Mouse (Mus musculus): Measurements from ENCODE around the gene Ahcyl1. TPM values are rescaled to one million over a fixed set of nuclear protein-coding genes. Genes with fewer than 3 reads are reported as not detected.

Gene Ahcyl1
- polyA plus RNA-seq (2015; fragmentation: Nextera tagmentation; extraction: Ambion mirVana), result 110 and 117 TPM in 2 replicates

DNA sequence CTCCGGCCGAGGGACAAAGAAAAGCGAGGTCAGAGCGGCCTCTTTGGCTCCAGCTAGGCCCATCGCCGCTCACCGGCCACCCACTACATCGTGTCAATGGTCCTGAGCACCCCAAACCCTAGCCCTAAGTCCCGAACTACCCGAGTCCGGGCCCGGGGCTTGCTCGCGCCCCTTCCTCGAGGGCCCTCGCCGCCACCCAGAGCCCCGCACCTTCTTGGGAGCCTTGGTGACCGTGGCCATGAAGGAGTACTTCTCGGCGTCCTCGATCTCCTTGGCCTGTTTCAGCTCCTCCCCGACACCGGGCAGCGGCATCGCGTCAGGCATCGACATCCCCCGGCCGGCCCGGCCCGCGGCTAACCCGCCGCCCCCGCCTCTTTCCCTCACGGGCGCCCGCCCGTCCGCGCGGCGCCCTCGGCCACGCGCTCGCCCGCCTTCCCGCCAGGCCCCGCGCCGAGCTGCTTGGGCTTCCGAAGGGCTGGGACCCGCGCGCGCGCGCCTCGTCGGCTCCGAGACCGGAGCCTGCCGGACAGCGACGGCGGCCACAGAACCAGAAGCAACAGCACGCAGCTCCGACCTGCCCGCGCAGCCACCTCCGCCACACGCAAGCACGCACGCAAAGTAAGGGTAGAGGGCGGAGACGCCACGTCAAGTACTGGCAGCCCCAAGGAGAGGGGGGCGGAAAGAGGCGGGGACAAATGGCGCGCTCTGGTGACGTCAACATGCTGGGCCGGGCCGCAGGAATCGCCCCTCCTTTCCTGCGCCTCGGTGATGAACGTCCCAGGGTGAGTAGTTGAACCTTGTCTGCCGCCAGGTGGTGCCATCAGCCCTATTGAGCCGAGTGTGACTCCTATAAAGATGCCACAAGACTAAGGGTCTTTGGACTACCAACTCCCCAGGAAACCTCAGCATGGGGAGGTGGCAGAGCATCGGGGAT is at the start of gene Ahcyl1:
TSS of gene Ahcyl1 (minus strand) at position 613 of the 934 bp plus-strand sequence.
- Histone ChIP-seq H3K27me3 (replicated peaks; ENCODE audit: control insufficient read depth, insufficient read depth, low read length) (no peaks in the 10 kb centered on the region), H3K4me3 (replicated peaks; ENCODE audit: low read length) (peak within 1 kb of the TSS; percentile 86), H3K36me3 (ENCODE audit: control insufficient read depth, insufficient read depth) (no peaks in the 10 kb centered on the region), H3K4me2 (ENCODE audit: low read length) (peak within 1 kb of the TSS; percentile 89), H3K9ac (replicated peaks; ENCODE audit: low read depth, low read length) (peak within 1 kb of the TSS; percentile 92), H3K9me3 (ENCODE audit: control insufficient read depth, low read length) (no peaks in the 10 kb centered on the region), H3K27ac (ENCODE audit: low read length) (peak within 1 kb of the TSS; percentile 94), H3K4me1 (replicated peaks; ENCODE audit: control insufficient read depth, insufficient read depth, low read length) (peaks cover 30% of the 10 kb centered on the region)
- WGBS, result under 1% methylated on average over 92 of the region's 93 CpGs
- ATAC-seq, result peak; percentile 98

DNA sequence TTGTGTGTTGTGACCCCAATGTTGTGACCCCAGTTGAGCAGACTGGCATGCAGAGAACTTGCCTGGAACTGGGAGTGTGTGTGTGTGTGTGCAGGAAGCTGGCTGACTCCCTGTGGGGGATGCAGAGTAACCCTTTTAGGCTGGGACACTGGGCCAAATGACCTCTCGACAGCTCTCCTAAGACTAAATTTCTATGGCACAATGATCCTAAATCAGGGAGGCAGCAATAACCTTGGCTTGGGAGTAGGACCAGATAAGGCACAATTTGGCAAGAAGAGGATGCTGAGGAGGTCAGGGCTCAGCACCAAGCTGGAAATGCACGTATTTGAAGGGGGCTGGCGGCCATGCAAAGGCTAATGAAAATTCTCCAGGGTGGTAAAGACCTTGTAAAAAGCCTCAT is 49.7 kb upstream of the Ahcyl1 start:
- Histone ChIP-seq H3K4me2 (ENCODE audit: low read length) (no peak overlapping the region), H3K27ac (ENCODE audit: low read length) (no peak overlapping the region), H3K27me3 (replicated peaks; ENCODE audit: control insufficient read depth, insufficient read depth, low read length) (no peaks in the 10 kb centered on the region), H3K4me1 (replicated peaks; ENCODE audit: control insufficient read depth, insufficient read depth, low read length) (peaks cover 20% of the 10 kb centered on the region), H3K4me3 (replicated peaks; ENCODE audit: low read length) (no peak overlapping the region), H3K36me3 (ENCODE audit: control insufficient read depth, insufficient read depth) (no peaks in the 10 kb centered on the region; the same call in 1 of the 2 replicates), H3K9ac (replicated peaks; ENCODE audit: low read depth, low read length) (no peak overlapping the region), H3K9me3 (ENCODE audit: control insufficient read depth, low read length) (no peaks in the 10 kb centered on the region)
- ATAC-seq, result no peak
- 81% methylated on average over 3 of the region's 3 CpGs for WGBS

DNA sequence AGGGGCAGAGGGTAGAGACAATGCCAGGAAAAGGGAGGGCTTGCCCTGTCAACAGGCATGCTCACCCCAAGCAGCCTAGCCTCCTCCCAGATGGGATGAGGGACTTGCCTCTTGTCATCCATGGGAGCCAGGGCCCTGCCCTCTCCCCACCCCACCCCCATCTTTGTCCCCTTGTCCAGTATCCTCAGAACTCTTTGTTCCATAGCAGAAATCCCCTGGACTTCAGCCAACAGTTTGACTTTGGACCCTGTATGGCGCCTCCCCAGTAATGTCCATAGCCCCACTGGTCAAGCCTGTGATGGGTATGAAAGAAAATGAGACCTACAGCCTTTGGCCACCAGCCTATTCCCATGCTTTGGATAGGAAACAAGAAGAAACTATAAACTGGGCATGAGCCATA is 47.3 kb upstream of the Ahcyl1 start:
- no peak for ATAC-seq
- WGBS, result 89% methylated on average over 1 of the region's 1 CpGs
- Histone ChIP-seq H3K27ac (ENCODE audit: low read length) (no peak overlapping the region), H3K4me3 (replicated peaks; ENCODE audit: low read length) (no peak overlapping the region), H3K36me3 (ENCODE audit: control insufficient read depth, insufficient read depth) (no peaks in the 10 kb centered on the region; the same call in 1 of the 2 replicates), H3K9me3 (ENCODE audit: control insufficient read depth, low read length) (no peaks in the 10 kb centered on the region), H3K27me3 (replicated peaks; ENCODE audit: control insufficient read depth, insufficient read depth, low read length) (no peaks in the 10 kb centered on the region), H3K4me2 (ENCODE audit: low read length) (no peak overlapping the region), H3K4me1 (replicated peaks; ENCODE audit: control insufficient read depth, insufficient read depth, low read length) (peaks cover 22% of the 10 kb centered on the region), H3K9ac (replicated peaks; ENCODE audit: low read depth, low read length) (no peak overlapping the region)

DNA sequence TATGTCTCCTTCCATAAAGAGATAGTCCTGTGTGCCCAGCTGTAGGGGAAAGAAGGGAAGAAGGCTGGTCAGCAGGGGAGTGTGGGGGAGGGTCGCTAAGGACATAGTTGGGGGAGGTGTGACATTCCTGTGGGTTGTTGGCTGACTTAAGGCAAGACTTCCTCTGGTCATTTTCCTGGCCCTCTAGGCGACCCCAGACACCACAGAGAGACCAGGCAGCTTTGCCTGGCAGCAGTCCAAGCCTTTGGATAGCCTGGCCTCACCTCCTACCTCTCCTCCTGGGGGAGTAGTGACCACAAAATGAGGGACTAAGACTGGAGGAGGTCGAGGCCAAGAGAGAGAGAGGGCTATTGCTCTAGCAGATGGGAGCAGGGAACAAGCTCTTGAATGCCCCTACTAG is 46.7 kb upstream of the Ahcyl1 start:
- Histone ChIP-seq H3K36me3 (ENCODE audit: control insufficient read depth, insufficient read depth) (no peaks in the 10 kb centered on the region; the same call in 1 of the 2 replicates), H3K4me2 (ENCODE audit: low read length) (no peak overlapping the region), H3K27me3 (replicated peaks; ENCODE audit: control insufficient read depth, insufficient read depth, low read length) (no peaks in the 10 kb centered on the region), H3K9ac (replicated peaks; ENCODE audit: low read depth, low read length) (no peak overlapping the region), H3K9me3 (ENCODE audit: control insufficient read depth, low read length) (no peaks in the 10 kb centered on the region), H3K27ac (ENCODE audit: low read length) (no peak overlapping the region), H3K4me1 (replicated peaks; ENCODE audit: control insufficient read depth, insufficient read depth, low read length) (peaks cover 22% of the 10 kb centered on the region), H3K4me3 (replicated peaks; ENCODE audit: low read length) (no peak overlapping the region)
- 56% methylated on average over 3 of the region's 3 CpGs for WGBS
- no peak for ATAC-seq

DNA sequence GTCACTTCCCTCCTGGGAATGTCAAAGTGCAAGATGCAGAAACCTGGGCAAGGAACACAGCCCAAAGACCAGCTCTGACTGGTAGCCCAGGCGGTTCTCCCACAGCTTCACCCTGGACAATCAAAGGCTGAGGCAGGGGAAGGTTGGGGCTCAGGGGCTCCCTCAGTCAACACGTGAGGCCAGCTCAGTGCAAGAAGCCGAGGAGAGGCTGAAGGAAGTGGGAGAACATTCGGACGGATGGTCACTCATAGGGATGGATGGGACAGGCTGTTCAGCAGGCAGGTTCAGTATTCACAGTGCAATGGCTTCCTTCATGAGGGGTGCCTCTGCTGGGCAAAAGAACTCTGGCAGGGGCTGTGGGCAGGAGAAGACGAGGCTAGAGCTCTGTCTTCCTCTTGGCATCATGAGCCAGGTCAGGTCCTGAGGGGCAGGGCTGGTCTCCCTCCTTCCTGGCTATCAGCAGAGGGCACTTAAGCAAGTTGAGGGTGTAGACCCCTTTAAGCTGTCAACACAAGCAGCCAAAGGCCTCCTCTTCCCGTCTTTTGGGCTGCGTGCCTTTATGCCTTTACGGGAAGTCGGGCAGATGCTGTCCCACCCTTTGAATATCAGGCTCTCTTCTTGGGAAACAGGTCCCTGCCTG is 45.8 kb upstream of the Ahcyl1 start:
- ATAC-seq, result no peak
- peaks cover 22% of the 10 kb centered on the region for H3K4me1 ChIP-seq (replicated peaks; ENCODE audit: control insufficient read depth, insufficient read depth, low read length)
- 90% methylated on average over 10 of the region's 10 CpGs for WGBS

DNA sequence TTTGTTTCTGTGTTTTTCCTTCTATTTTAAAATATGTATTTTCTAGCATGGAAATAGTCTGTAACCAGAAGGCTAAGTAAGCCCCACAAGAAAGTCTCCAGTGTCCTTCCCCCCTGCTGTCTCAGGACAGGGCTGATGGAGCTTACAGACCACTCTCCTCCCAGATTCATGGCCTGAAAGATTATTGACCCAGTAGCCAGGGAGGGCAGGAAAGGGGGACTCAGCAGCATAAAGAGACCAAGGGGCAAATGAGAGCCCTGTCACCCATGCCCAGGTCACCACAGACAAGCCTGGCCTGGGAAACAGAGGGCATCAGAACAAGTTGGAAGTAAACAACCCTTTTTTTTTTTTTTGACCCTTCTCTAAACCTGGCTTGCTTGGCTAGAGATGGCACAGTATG is 45.0 kb upstream of the Ahcyl1 start:
- H3K4me2 ChIP-seq (ENCODE audit: low read length), result no peak overlapping the region
- H3K27ac ChIP-seq (ENCODE audit: low read length), result peak overlapping the region; percentile 52; the same call in 1 of the 2 replicates

More for the DNA sequence above, 45.8 kb upstream of the Ahcyl1 start:
- H3K4me2 ChIP-seq (ENCODE audit: low read length), result no peak overlapping the region
- H3K36me3 ChIP-seq (ENCODE audit: control insufficient read depth, insufficient read depth), result no peaks in the 10 kb centered on the region; the same call in 1 of the 2 replicates
- no peak overlapping the region for H3K4me3 ChIP-seq (replicated peaks; ENCODE audit: low read length)
- peak overlapping the region; percentile 6; the same call in 1 of the 2 replicates for H3K27ac ChIP-seq (ENCODE audit: low read length)
- H3K9me3 ChIP-seq (ENCODE audit: control insufficient read depth, low read length), result no peaks in the 10 kb centered on the region
- no peak overlapping the region for H3K9ac ChIP-seq (replicated peaks; ENCODE audit: low read depth, low read length)
- no peaks in the 10 kb centered on the region for H3K27me3 ChIP-seq (replicated peaks; ENCODE audit: control insufficient read depth, insufficient read depth, low read length)

DNA sequence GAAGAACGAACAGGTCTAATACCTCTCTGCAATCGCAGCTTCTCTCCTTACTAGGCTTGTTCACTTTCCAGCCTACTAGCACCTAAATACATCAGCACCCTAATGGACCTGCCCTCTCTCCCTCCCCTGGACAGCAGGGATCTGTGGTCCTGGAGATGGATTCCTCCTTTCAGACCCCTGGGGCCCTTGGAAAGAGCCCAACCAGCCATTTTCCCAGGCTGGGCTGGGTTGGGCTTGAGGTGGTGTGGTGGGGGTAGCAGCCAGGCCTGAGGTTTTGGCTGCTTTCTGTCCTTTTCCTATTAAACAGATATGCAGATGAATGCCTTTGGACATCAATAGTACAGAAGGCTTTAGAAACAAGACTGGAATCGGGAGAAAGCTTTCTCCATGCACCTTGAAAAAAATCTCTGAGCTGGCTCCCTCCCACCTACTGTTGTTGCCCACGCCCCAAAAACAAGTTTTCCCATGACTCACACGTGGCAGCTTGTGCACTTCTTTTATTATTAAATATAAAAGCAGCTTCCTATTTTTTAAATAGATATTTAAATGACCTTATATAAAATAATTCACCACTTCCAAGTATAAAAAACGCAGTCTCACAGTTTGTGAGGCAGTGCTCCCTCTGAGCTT is 44.3 kb upstream of the Ahcyl1 start:
- WGBS, result 4% methylated on average over 6 of the region's 6 CpGs
- Histone ChIP-seq H3K4me3 (replicated peaks; ENCODE audit: low read length) (no peak overlapping the region), H3K27ac (ENCODE audit: low read length) (peak overlapping the region; percentile 52; the same call in 1 of the 2 replicates), H3K9me3 (ENCODE audit: control insufficient read depth, low read length) (no peaks in the 10 kb centered on the region), H3K36me3 (ENCODE audit: control insufficient read depth, insufficient read depth) (no peaks in the 10 kb centered on the region), H3K27me3 (replicated peaks; ENCODE audit: control insufficient read depth, insufficient read depth, low read length) (no peaks in the 10 kb centered on the region), H3K4me2 (ENCODE audit: low read length) (no peak overlapping the region), H3K9ac (replicated peaks; ENCODE audit: low read depth, low read length) (no peak overlapping the region; the same call in 1 of the 2 replicates), H3K4me1 (replicated peaks; ENCODE audit: control insufficient read depth, insufficient read depth, low read length) (peaks cover 22% of the 10 kb centered on the region)
- peak; percentile 88 for ATAC-seq

More for the DNA sequence above, 45.0 kb upstream of the Ahcyl1 start:
- H3K4me1 ChIP-seq (replicated peaks; ENCODE audit: control insufficient read depth, insufficient read depth, low read length), result peaks cover 22% of the 10 kb centered on the region
- no peaks in the 10 kb centered on the region for H3K27me3 ChIP-seq (replicated peaks; ENCODE audit: control insufficient read depth, insufficient read depth, low read length)
- no peak overlapping the region for H3K4me3 ChIP-seq (replicated peaks; ENCODE audit: low read length)
- no peak overlapping the region for H3K9ac ChIP-seq (replicated peaks; ENCODE audit: low read depth, low read length)
- H3K36me3 ChIP-seq (ENCODE audit: control insufficient read depth, insufficient read depth), result no peaks in the 10 kb centered on the region; the same call in 1 of the 2 replicates
- no peak for ATAC-seq
- H3K9me3 ChIP-seq (ENCODE audit: control insufficient read depth, low read length), result no peaks in the 10 kb centered on the region

DNA sequence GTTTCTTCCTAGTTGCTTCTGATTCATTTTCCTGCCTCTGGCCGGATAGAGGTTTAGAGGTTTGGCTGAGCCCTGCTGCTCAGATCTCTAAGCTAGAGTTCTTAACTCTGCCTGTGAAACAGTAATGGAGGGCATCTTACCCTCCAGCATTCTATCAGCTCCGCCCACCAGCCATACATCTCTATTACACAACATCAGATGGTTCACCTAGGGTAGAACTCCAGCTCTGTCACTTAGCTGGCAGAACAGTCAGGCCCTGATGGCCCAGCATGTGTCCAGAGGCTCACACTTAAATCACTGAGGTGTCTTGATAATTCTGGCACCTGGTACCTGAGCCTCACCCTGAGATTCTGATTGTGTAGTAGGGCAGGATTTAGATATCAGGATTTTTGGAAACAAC is 43.6 kb upstream of the Ahcyl1 start:
- Histone ChIP-seq H3K4me2 (ENCODE audit: low read length) (no peak overlapping the region), H3K9me3 (ENCODE audit: control insufficient read depth, low read length) (no peaks in the 10 kb centered on the region), H3K4me1 (replicated peaks; ENCODE audit: control insufficient read depth, insufficient read depth, low read length) (peaks cover 22% of the 10 kb centered on the region), H3K27ac (ENCODE audit: low read length) (no peak overlapping the region), H3K36me3 (ENCODE audit: control insufficient read depth, insufficient read depth) (no peaks in the 10 kb centered on the region), H3K9ac (replicated peaks; ENCODE audit: low read depth, low read length) (no peak overlapping the region), H3K27me3 (replicated peaks; ENCODE audit: control insufficient read depth, insufficient read depth, low read length) (no peaks in the 10 kb centered on the region), H3K4me3 (replicated peaks; ENCODE audit: low read length) (no peak overlapping the region)
- ATAC-seq, result no peak
- 74% methylated on average over 2 of the region's 2 CpGs for WGBS

DNA sequence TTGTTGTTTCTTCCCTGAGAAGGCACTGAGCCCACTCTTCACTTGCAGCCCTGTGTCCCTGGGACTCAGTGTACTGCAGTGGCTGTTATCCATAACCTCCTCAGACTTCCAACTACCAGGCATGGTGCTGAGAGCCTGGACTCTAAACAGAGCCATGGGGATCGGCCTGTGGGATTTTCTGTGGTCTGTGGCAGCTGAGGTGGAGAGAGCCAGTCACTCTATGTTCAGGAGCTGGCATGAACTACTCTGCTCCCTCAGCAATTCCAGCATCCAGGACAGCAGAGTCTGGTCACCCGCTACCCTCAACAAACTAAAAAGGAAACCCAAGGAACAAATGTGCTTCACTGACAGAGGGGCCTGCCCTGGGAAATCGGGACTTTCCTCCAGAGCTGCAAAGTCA is 43.1 kb upstream of the Ahcyl1 start:
- Histone ChIP-seq H3K9me3 (ENCODE audit: control insufficient read depth, low read length) (no peaks in the 10 kb centered on the region), H3K9ac (replicated peaks; ENCODE audit: low read depth, low read length) (no peak overlapping the region), H3K27ac (ENCODE audit: low read length) (no peak overlapping the region), H3K4me1 (replicated peaks; ENCODE audit: control insufficient read depth, insufficient read depth, low read length) (peaks cover 22% of the 10 kb centered on the region), H3K4me3 (replicated peaks; ENCODE audit: low read length) (no peak overlapping the region), H3K27me3 (replicated peaks; ENCODE audit: control insufficient read depth, insufficient read depth, low read length) (no peaks in the 10 kb centered on the region), H3K4me2 (ENCODE audit: low read length) (no peak overlapping the region), H3K36me3 (ENCODE audit: control insufficient read depth, insufficient read depth) (no peaks in the 10 kb centered on the region)
- WGBS, result 75% methylated on average over 3 of the region's 3 CpGs
- ATAC-seq, result no peak

Data from forebrain, embryonic 16.5 days (tissue).